Mouse (Mus musculus): ENCODE data around the gene Olfr159.

- TF ChIP-seq POLR2A (IDR thresholded peaks at IDR 0.05; ENCODE audit: low read depth, low read length), result no peak
- peak; percentile 33; the same call in 1 of the 2 replicates for TF ChIP-seq CTCF (IDR thresholded peaks at IDR 0.05; ENCODE audit: extremely low read depth, insufficient read length, insufficient replicate concordance, low read depth, low read length)
Measured at GRCm38 (mm10) chr4:43763410-43763809, 7.4 kb downstream of the Olfr159 start.
